Mouse (Mus musculus) E14TG2a.4 (cell line): ENCODE data around the gene Gab2.

ENCODE experiments used
- CTCF ChIP-seq: conservative IDR thresholded peaks from 2 replicates; pipeline ENCODE4 v1.5.1; 2014; ENCODE audit warnings: low read length
- POU5F1 ChIP-seq: IDR thresholded peaks from 2 replicates; pipeline ENCODE4 v1.6.1; 2014; ENCODE audit warnings: low read length, borderline replicate concordance

DNA sequence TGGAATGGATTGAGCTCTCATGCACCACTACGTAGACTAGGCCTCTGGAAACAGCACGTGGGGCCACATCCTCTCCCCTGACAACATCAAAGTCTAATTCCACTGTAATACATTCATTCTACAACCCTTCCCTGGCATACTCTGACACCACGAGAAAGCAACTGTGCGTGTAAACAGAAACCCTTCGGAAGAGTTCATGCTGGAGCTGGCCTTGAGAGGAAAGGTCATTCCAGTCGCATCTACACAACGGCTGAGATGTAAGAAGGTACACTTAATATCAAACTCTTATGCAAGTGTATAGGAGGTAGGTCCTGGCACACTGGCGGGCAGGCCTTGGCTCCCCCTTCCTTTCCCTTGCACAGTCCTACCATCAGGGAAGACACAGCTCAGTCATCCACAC is 243.0 kb downstream of the Gab2 start:
- no peak for TF ChIP-seq CTCF
- TF ChIP-seq POU5F1: no peak
